Mouse (Mus musculus) neural tube, embryonic 15.5 days (tissue): ENCODE measurements at regions not wholly inside any gene's neighbourhood (a gene's known extent, or its start where the extent isn't known, plus 50 kb on each side); places are given as distances from the start of the nearest gene placed in this dataset.
"Not testable (repeated sequence)": the region's sequence is repeated elsewhere in the genome, so short reads cannot be mapped to it uniquely, and the experiment has no call there.

Experiments
- ATAC-seq: fragments of 200-750 bp; cut with Nextera tagmentation; 2 replicates; pipeline ENCODE4 v1.8.0; 2017; ENCODE audit warnings: mild to moderate bottlenecking, moderate TSS enrichment, moderate library complexity; ENCODE audit not compliant: low FRiP score
- H3K27ac ChIP-seq: fragments of 300-500 bp; sonication (generic); replicated peaks from 2 replicates; pipeline ENCODE4 v1.5.1; 2015; ENCODE audit warnings: mild to moderate bottlenecking, inconsistent platforms
- H3K27me3 ChIP-seq: fragments of 300-500 bp; sonication (generic); replicated peaks from 2 replicates; pipeline ENCODE4 v1.6.1; 2015; ENCODE audit warnings: inconsistent platforms
- H3K36me3 ChIP-seq: fragments of 300-500 bp; sonication (generic); 2 replicates; pipeline ENCODE4 v1.6.1; 2015; ENCODE audit warnings: inconsistent platforms
- H3K4me1 ChIP-seq: fragments of 300-500 bp; sonication (generic); 2 replicates; pipeline ENCODE4 v1.6.1; 2015; ENCODE audit warnings: inconsistent platforms
- H3K4me2 ChIP-seq: fragments of 300-500 bp; sonication (generic); 2 replicates; pipeline ENCODE4 v1.6.1; 2015; ENCODE audit warnings: inconsistent platforms, mild to moderate bottlenecking, moderate library complexity
- H3K4me3 ChIP-seq: fragments of 300-500 bp; sonication (generic); replicated peaks from 2 replicates; pipeline ENCODE4 v1.5.1; 2015; ENCODE audit warnings: mild to moderate bottlenecking, inconsistent platforms
- H3K9ac ChIP-seq: fragments of 300-500 bp; sonication (generic); replicated peaks from 2 replicates; pipeline ENCODE4 v1.6.1; 2015; ENCODE audit warnings: mild to moderate bottlenecking, inconsistent platforms
- H3K9me3 ChIP-seq: fragments of 300-500 bp; sonication (generic); replicated peaks from 2 replicates; pipeline ENCODE4 v1.6.1; 2016; ENCODE audit warnings: inconsistent platforms
- WGBS: fragments of 180-500 bp; shearing (Covaris S2); methylation state at CpG from one replicate; pipeline ENCODE4 v1.1.7; 2015; ENCODE audit warnings: mixed read lengths; 5-methylcytosine and 5-hydroxymethylcytosine counted together

DNA sequence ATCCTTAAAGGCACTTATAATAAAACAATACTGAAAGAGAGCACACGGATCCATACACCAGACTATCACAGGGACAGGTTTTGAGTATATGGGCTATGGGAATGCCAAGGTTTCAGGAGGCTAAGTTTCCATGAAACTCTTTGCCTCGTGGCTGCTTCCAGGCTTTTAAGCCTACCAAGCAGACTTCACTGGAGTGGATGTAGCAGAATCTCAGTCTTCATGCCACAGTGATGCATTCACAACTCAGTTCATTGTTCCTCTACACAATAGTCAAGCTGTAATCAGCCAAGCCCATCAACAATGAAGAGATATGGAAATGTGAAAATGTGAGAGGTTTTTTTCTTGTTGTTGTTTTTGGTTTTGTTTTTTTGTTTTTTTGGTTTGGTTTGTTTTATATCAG lies 148.3 kb upstream of the 1700008P02Rik start:
- no peak for ATAC-seq
- no peaks in the 10 kb centered on the region for H3K4me1 ChIP-seq
- 85% methylated on average over 2 of the region's 2 CpGs for WGBS

DNA sequence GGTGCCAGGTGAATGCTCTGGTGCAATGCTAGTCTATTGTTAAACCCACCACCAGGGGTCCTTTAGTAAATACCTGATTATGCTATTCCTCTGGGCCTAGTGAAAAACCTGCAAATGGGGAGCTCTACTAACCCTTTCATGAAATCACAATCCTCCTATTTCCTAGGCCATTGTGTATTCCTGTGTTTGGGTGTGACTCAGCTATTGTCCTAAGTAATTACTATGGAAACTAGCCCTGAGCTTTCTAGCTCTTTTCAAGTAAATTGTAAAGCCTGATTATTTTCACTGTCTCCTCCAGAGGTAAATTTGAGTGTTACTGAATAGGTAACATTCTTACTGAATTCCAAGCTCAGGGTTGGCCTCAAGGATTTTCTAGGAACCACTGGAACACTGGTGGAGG lies 147.8 kb upstream of the 1700008P02Rik start:
- H3K27ac ChIP-seq, H3K4me3 ChIP-seq, H3K27me3 ChIP-seq, H3K4me2 ChIP-seq, ATAC-seq, H3K4me1 ChIP-seq, H3K9ac ChIP-seq, H3K36me3 ChIP-seq, H3K9me3 ChIP-seq: not testable (repeated sequence)

More for the DNA sequence above, 148.3 kb upstream of the 1700008P02Rik start:
- Histone ChIP-seq H3K4me3 (no peak overlapping the region), H3K27me3 (no peaks in the 10 kb centered on the region), H3K27ac (no peak overlapping the region), H3K9ac (no peak overlapping the region), H3K4me2 (no peak overlapping the region), H3K9me3 (no peaks in the 10 kb centered on the region), H3K36me3 (no peaks in the 10 kb centered on the region)

DNA sequence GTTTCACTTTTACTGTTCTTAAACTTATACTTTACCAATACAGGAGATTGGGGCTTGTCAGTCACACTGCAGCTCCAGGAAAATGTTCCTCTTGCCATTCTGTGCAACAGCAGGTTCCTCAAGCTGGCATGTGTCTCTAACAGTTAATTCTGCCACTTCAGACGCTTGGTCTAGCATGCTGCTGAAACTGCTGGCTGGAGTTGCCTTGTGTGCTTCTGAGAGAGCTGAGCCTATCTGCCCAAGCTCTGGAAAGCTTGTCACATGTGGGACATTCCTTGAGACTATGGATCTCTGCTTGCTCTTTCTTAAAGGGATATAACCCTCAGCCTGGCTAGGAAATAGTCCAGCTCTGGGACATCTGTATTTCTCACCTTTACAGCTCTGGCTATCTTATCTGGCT lies 138.9 kb upstream of the 1700008P02Rik start:
- ATAC-seq, result no peak
- no peaks in the 10 kb centered on the region for H3K4me1 ChIP-seq
- no peak overlapping the region for H3K4me3 ChIP-seq
- 72% methylated on average over 1 of the region's 1 CpGs for WGBS
- no peaks in the 10 kb centered on the region for H3K36me3 ChIP-seq
- no peak overlapping the region for H3K27ac ChIP-seq
- H3K4me2 ChIP-seq, result no peak overlapping the region
- no peak overlapping the region for H3K9ac ChIP-seq
- H3K27me3 ChIP-seq, result no peaks in the 10 kb centered on the region
- no peaks in the 10 kb centered on the region for H3K9me3 ChIP-seq

DNA sequence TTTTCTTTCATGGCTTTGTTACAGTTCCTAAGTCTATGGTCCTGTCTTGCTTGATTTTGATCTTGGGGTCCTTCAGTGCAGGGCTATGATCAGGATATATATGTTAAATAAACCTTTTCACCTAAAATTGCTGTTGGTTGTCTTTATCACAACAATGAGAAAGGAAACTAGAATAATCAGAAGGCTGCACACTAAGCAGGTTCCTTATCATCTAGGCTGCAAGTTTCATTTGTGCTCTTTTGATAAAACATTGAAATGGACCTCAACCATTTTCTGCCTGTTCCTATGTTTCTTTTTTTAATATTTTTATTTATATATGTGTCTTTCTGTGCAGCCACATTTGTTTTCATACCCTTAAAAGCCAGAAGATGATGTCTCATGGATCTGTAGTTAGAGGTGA lies 137.3 kb upstream of the 1700008P02Rik start:
- no peak overlapping the region for H3K9ac ChIP-seq
- H3K4me3 ChIP-seq, result no peak overlapping the region
- H3K9me3 ChIP-seq, result no peaks in the 10 kb centered on the region
- H3K4me2 ChIP-seq, result no peak overlapping the region
- H3K36me3 ChIP-seq, result no peaks in the 10 kb centered on the region
- no peak overlapping the region for H3K27ac ChIP-seq
- no peak for ATAC-seq
- H3K4me1 ChIP-seq, result no peaks in the 10 kb centered on the region
- H3K27me3 ChIP-seq, result no peaks in the 10 kb centered on the region

DNA sequence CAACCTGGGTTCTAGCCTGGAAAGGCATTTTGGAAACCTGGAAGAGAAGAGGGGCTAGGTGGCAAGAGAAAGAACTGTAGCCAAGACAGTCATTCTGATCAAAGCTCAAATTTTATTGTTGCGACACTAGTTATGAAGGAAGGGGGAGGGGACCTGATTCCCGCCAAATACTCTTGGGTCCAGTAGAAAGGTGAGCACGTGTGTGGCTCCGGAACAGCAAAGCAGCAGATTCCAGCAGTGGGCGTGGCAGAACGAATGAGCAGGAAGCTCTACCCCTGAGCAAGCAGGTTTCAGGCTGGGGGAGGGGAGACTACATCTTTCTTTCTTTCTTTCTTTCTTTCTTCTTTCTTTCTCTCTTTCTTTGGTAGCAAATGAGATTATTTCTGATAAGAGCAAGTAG lies 130.5 kb upstream of the 1700008P02Rik start:
- not testable (repeated sequence) for H3K27me3 ChIP-seq, H3K27ac ChIP-seq, H3K9ac ChIP-seq, ATAC-seq, H3K4me1 ChIP-seq, H3K9me3 ChIP-seq, H3K4me3 ChIP-seq, H3K36me3 ChIP-seq, H3K4me2 ChIP-seq
- 86% methylated on average over 6 of the region's 6 CpGs for WGBS

DNA sequence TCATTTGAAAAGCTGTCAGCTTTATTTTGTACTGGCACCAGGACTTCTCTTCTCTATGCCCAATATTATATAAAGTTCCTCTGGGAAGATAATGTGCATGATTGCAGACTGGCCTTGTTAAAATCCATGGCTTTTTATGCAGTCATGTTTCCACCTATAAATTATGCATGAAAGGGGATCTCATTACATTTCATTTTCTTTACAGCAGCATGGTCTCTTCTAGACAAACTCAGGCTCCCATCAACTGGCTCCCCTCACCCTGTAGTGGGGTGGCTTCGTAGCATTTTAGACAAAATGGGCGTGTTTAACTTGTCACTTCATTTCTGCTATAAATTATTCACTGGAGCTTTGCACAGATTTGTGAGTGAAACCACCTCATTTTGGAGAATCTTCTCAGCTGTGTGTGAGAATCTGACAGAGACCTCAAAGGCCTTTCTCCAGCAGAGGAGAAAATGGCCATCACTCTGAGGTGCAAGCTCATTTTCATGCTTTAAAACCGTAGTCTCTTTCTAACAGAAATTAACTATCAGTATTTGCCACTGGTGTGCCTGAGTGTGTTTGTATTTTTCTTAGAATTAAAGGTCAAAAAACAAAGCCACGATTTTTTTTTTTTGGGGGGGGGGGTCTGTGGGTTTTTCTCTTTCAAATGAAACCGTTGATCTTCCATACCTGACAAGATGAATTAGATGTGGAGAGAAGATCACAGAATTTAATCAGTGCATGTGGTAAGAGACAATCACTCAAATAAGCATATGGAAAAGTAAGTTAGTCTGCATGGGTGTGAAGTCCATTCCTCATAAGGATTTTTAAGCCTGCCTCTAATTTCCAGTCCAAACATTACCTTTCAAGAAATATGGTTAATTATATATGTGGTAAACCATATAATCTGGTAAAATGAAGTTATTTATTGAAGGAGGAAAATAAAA lies 111.4 kb upstream of the 1700008P02Rik start:
- Histone ChIP-seq H3K4me2 (no peak overlapping the region), H3K27ac (no peak overlapping the region), H3K9me3 (no peaks in the 10 kb centered on the region), H3K9ac (no peak overlapping the region), H3K4me3 (no peak overlapping the region), H3K27me3 (no peaks in the 10 kb centered on the region), H3K36me3 (no peaks in the 10 kb centered on the region), H3K4me1 (0 out of 2 replicates have a peak, but pooled peaks cover 4% of the 10 kb centered on the region)
- 30% methylated on average over 5 of the region's 5 CpGs for WGBS
- 0 out of 2 replicates have a peak, but pooled peaks have one; percentile 21 for ATAC-seq

DNA sequence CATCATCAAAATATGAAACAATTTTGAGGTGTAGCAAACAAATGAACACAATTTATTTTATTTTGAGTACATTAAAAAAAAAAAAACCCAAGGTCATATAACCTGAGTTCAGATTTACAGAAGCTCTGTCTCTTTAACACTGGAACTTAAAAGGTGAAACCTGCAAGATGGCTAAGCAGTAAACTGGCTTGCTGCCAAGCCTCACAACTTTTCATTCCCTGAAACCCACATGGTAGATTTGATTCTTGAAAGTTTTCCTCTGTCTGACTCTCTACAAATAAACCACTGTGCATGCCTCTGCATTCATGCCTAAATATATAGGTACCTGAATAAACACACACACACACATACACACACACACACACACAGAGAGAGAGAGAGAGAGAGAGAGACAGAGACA lies 109.8 kb upstream of the 1700008P02Rik start:
- ATAC-seq, result no peak

DNA sequence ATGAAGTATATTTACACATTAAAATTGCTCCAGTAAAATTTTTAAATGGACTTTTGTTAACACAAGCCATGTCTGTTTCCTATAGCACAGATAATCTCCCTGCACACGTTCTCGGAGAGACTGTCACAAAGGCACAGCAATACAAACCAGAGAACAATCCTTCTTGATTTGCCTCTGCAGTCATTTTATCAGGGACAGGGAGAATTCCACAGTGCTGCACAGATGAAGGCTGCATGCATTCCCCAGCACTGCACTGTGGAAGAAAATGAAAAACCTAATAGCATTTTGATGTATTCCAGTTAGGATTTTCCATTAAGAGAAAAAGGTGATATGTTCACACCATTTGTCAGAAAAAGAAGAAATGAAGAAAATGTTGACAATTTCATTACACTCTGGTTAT lies 63.4 kb upstream of the 1700008P02Rik start:
- 40% methylated on average over 2 of the region's 2 CpGs for WGBS
- H3K27me3 ChIP-seq, result no peaks in the 10 kb centered on the region
- H3K27ac ChIP-seq, result no peak overlapping the region
- no peaks in the 10 kb centered on the region for H3K36me3 ChIP-seq
- H3K9ac ChIP-seq, result no peak overlapping the region
- no peaks in the 10 kb centered on the region for H3K4me1 ChIP-seq
- H3K4me2 ChIP-seq, result no peak overlapping the region
- H3K9me3 ChIP-seq, result no peaks in the 10 kb centered on the region
- ATAC-seq, result no peak
- H3K4me3 ChIP-seq, result no peak overlapping the region

More for the DNA sequence above, 109.8 kb upstream of the 1700008P02Rik start:
- Histone ChIP-seq H3K27me3 (no peaks in the 10 kb centered on the region), H3K9ac (no peak overlapping the region), H3K36me3 (no peaks in the 10 kb centered on the region), H3K4me2 (no peak overlapping the region), H3K4me1 (0 out of 2 replicates have a peak, but pooled peaks cover 4% of the 10 kb centered on the region), H3K4me3 (no peak overlapping the region), H3K27ac (no peak overlapping the region), H3K9me3 (no peaks in the 10 kb centered on the region)

DNA sequence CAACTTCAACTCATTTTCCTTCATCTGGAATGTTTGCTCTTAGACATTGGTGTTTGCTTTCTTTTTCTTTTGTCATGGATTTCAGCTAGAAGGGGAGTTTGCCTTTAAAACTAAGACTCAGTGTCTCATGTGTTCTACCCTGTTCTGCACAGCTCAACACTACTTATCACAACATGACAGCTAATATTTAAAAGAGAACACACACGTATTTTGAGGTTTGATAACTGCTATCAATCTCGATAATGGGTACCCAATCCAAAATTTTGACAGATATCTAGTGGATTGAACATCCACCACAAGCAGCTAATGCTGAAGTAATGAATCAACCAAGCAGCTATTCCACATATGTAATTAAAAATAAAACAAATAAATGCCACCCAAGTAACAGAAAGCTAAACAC lies 61.2 kb upstream of the 1700008P02Rik start:
- Histone ChIP-seq H3K4me1 (no peaks in the 10 kb centered on the region), H3K36me3 (no peaks in the 10 kb centered on the region), H3K27me3 (no peaks in the 10 kb centered on the region), H3K27ac (no peak overlapping the region), H3K9me3 (no peaks in the 10 kb centered on the region), H3K9ac (no peak overlapping the region), H3K4me2 (no peak overlapping the region), H3K4me3 (no peak overlapping the region)
- WGBS, result 78% methylated on average over 2 of the region's 2 CpGs
- no peak for ATAC-seq

DNA sequence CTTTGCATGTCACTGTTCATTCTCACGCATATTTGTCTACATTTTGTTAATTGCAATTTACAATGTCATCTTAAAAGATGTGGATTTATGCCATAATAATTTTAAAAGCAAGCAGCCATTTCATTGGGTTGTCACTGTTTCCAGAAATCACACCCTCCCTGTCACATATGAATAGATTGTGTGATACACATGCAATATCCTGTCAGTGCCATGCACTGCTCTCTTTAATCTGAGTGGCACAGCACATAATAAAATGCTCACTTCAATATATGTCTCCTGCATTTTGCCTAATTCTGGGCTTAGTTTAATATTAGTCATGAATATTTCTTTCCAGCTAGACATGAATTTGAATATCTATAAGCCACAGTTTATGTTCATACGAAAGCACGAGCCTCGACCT lies 56.1 kb upstream of the 1700008P02Rik start:
- Histone ChIP-seq H3K27me3 (no peaks in the 10 kb centered on the region), H3K4me1 (no peaks in the 10 kb centered on the region), H3K9me3 (no peaks in the 10 kb centered on the region), H3K4me3 (no peak overlapping the region), H3K4me2 (no peak overlapping the region), H3K36me3 (no peaks in the 10 kb centered on the region), H3K9ac (no peak overlapping the region), H3K27ac (no peak overlapping the region)
- no peak for ATAC-seq
- WGBS, result 71% methylated on average over 4 of the region's 4 CpGs

DNA sequence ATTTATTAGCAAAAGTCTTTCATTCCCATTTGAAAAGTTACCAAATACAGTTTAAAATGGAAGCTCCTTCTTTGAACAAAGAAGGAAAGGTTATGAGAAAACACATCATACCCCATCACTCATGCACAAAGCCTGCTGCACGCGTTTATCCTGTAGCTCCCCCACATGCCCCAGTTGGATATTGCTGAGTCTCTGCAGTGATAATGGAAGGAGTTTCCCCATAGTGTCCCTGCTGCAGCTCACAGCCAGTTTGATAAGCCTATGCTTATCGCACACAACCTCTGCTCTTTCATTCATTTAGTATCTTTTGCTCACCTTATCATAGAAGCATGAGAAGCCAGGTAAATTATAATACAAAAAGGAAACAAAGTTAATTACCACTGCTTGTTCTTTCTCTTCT lies 55.1 kb upstream of the 1700008P02Rik start:
- no peaks in the 10 kb centered on the region for H3K4me1 ChIP-seq
- H3K27me3 ChIP-seq, result no peaks in the 10 kb centered on the region
- ATAC-seq, result peak; percentile 91
- H3K36me3 ChIP-seq, result no peaks in the 10 kb centered on the region
- no peak overlapping the region for H3K4me2 ChIP-seq
- H3K27ac ChIP-seq, result no peak overlapping the region
- WGBS, result 42% methylated on average over 3 of the region's 3 CpGs
- H3K4me3 ChIP-seq, result no peak overlapping the region
- H3K9me3 ChIP-seq, result no peaks in the 10 kb centered on the region
- no peak overlapping the region for H3K9ac ChIP-seq
